In the genomic region with DNA sequence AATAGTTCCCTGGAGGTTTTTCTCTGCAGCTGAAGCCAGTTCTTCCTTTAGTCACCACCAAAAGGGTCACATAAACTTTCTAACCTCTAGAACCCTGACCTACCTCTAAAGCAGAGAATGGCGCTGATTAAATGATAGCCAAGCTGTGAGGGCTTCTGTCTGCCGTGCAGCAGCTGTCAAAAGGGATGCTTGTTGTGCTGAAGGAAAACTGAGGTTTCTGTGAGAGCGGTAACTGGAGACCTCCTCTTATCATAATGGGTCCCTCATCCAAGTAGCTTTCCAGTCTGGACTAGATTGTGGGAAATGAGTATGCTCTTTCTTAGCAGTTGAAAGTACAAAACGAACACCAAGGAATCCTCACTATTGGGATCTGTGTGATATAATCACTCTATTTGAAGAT, we compare ENCODE assay signal across 32 mouse cellular contexts.
DNase-seq lines count a peak whose midpoint lies in the region; ATAC-seq and TF ChIP-seq lines count a peak whose summit lies in the region.
"Had no signal": no experiment of that assay in that cellular context is flagged by ENCODE, and none has a peak within 500 bp of the region (broad histone marks: within the 10 kb centered on the region; RNA-seq: fewer than 3 reads in every experiment).

No protein-coding gene starts in this region.

- no peak overlapping the region for H3K4me3 ChIP-seq in C2C12 (ENCODE audit: insufficient read depth, poor library complexity, severe bottlenecking)
- H3K4me3 ChIP-seq in embryonic fibroblast, embryonic 13.5 days (ENCODE audit: insufficient read depth, low read length), result no peak overlapping the region
- H3K4me3 ChIP-seq in myocyte, result no peak overlapping the region
- no peak overlapping the region for H3K4me3 ChIP-seq in stomach, postnatal 0 days (ENCODE audit: low read depth, low read length)
- H3K4me3 ChIP-seq: embryonic facial prominence, embryonic 12.5 days; embryonic facial prominence, embryonic 15.5 days; erythroblast, embryonic 14.5 days; forebrain, embryonic 12.5 days; forebrain, embryonic 15.5 days; heart, embryonic 12.5 days; heart, embryonic 15.5 days; hindbrain, embryonic 10.5 days; hindbrain, embryonic 13.5 days; intestine, embryonic 15.5 days had no signal

- H3K36me3 ChIP-seq in C2C12 (ENCODE audit: control insufficient read depth, insufficient read depth) (no peaks in the 10 kb centered on the region), myocyte (ENCODE audit: control insufficient read depth, insufficient read depth) (no peaks in the 10 kb centered on the region)
- H3K36me3 ChIP-seq in stomach, postnatal 0 days (ENCODE audit: control insufficient read depth, insufficient read depth, low read length), result no peaks in the 10 kb centered on the region
- H3K36me3 ChIP-seq: embryonic facial prominence, embryonic 12.5 days; embryonic facial prominence, embryonic 15.5 days; forebrain, embryonic 12.5 days; forebrain, embryonic 15.5 days; G1E; heart, embryonic 12.5 days; heart, embryonic 15.5 days; hindbrain, embryonic 10.5 days; hindbrain, embryonic 13.5 days; intestine, embryonic 15.5 days had no signal

- no peak for ATAC-seq in stomach, postnatal 0 days (ENCODE audit: low FRiP score, low TSS enrichment)
- ATAC-seq: activated CD4-positive, CD25-positive, alpha-beta regulatory T cell, adult 4 months; forebrain, embryonic 15.5 days; hindbrain, embryonic 16.5 days; intestine, embryonic 15.5 days had no signal

- H3K9ac ChIP-seq in stomach, postnatal 0 days (ENCODE audit: low read length), result no peak overlapping the region
- H3K9ac ChIP-seq: embryonic facial prominence, embryonic 12.5 days; embryonic facial prominence, embryonic 15.5 days; forebrain, embryonic 12.5 days; forebrain, embryonic 15.5 days; heart, embryonic 12.5 days; heart, embryonic 15.5 days; hindbrain, embryonic 13.5 days; intestine, embryonic 15.5 days had no signal

- peak; percentile 64 for DNase-seq in 3T3-L1 (ENCODE audit: low read depth, low spot score)
- no peak for DNase-seq in stomach, postnatal 0 days (ENCODE audit: low spot score)
- no peak for DNase-seq in heart, adult 8-10 months (ENCODE audit: low spot score)
- DNase-seq in left cerebral cortex, adult 18-20 months (ENCODE audit: low spot score in 2 of 2), result no peak
- no peak for DNase-seq in cerebellum, adult 8-10 months
- DNase-seq: adrenal gland, postnatal 10 days; adrenal gland, postnatal 36 days; cerebellum, adult 11 months; cerebellum, adult 2 months; cerebellum, postnatal 10 days; cerebellum, postnatal 36 days; gastrocnemius, postnatal 10 days; gastrocnemius, postnatal 36 days; heart, postnatal 10 days; heart, postnatal 36 days had no signal

- TF ChIP-seq CTCF in C2C12 (IDR thresholded peaks at IDR 0.05; ENCODE audit: control insufficient read depth, insufficient read depth, insufficient read length), result no peak
- no peak for TF ChIP-seq CTCF in embryonic fibroblast, embryonic 13.5 days (IDR thresholded peaks at IDR 0.05; ENCODE audit: borderline replicate concordance, insufficient read depth, low read length)
- no peak for TF ChIP-seq CTCF in stomach, postnatal 0 days (IDR thresholded peaks at IDR 0.05; ENCODE audit: low read depth)

- H3K27me3 ChIP-seq in C2C12 (ENCODE audit: control insufficient read depth, insufficient read depth, insufficient read length), result no peaks in the 10 kb centered on the region
- H3K27me3 ChIP-seq in myocyte (ENCODE audit: control insufficient read depth, insufficient read depth, insufficient read length), result no peaks in the 10 kb centered on the region
- H3K27me3 ChIP-seq in stomach, postnatal 0 days (ENCODE audit: control insufficient read depth, insufficient read depth, low read length), result no peaks in the 10 kb centered on the region
- H3K27me3 ChIP-seq: CH12.LX; embryonic facial prominence, embryonic 12.5 days; embryonic facial prominence, embryonic 15.5 days; forebrain, embryonic 12.5 days; forebrain, embryonic 15.5 days; heart, embryonic 12.5 days; heart, embryonic 15.5 days; hindbrain, embryonic 13.5 days; intestine, embryonic 15.5 days had no signal

- peak overlapping the region; percentile 70 for H3K27ac ChIP-seq in embryonic fibroblast, embryonic 13.5 days (ENCODE audit: insufficient read depth, low read length)
- H3K27ac ChIP-seq in stomach, postnatal 0 days (replicated peaks), result no peak overlapping the region
- H3K27ac ChIP-seq: embryonic facial prominence, embryonic 12.5 days; embryonic facial prominence, embryonic 15.5 days; forebrain, embryonic 12.5 days; forebrain, embryonic 15.5 days; heart, embryonic 15.5 days; hindbrain, embryonic 10.5 days; hindbrain, embryonic 13.5 days; intestine, embryonic 15.5 days had no signal

- TF ChIP-seq EP300 in stomach, postnatal 0 days (optimal IDR thresholded peaks at IDR 0.05), result no peak

- H3ac ChIP-seq in C2C12 (ENCODE audit: control insufficient read depth, insufficient read length, low read depth), result peak overlapping the region; percentile 30
- H3ac ChIP-seq in myocyte (ENCODE audit: control insufficient read depth, insufficient read length), result no peak overlapping the region

- H3K4me2 ChIP-seq in myocyte (ENCODE audit: low read depth), result peak overlapping the region; percentile 78
- no peak overlapping the region for H3K4me2 ChIP-seq in stomach, postnatal 0 days (replicated peaks; ENCODE audit: low read depth)
- H3K4me2 ChIP-seq: embryonic facial prominence, embryonic 12.5 days; embryonic facial prominence, embryonic 15.5 days; forebrain, embryonic 12.5 days; forebrain, embryonic 15.5 days; heart, embryonic 12.5 days; heart, embryonic 15.5 days; hindbrain, embryonic 13.5 days; intestine, embryonic 15.5 days had no signal

- no peaks in the 10 kb centered on the region for H3K79me3 ChIP-seq in C2C12 (ENCODE audit: low read depth)

- peaks cover 12% of the 10 kb centered on the region for H3K4me1 ChIP-seq in embryonic fibroblast, embryonic 13.5 days (ENCODE audit: control insufficient read depth, insufficient read depth, low read length)
- H3K4me1 ChIP-seq in stomach, postnatal 0 days (replicated peaks; ENCODE audit: control insufficient read depth, insufficient read depth), result no peaks in the 10 kb centered on the region
- H3K4me1 ChIP-seq: embryonic facial prominence, embryonic 12.5 days; embryonic facial prominence, embryonic 15.5 days; forebrain, embryonic 12.5 days; forebrain, embryonic 15.5 days; intestine, embryonic 15.5 days had no signal

- H3K79me2 ChIP-seq in C2C12 (ENCODE audit: control insufficient read depth, insufficient read depth), result peaks cover 19% of the 10 kb centered on the region
- no peaks in the 10 kb centered on the region for H3K79me2 ChIP-seq in myocyte (ENCODE audit: control insufficient read depth, insufficient read depth)

- H3K9me3 ChIP-seq in stomach, postnatal 0 days (ENCODE audit: control insufficient read depth, low read length), result no peaks in the 10 kb centered on the region
- H3K9me3 ChIP-seq: embryonic facial prominence, embryonic 12.5 days; embryonic facial prominence, embryonic 15.5 days; forebrain, embryonic 12.5 days; forebrain, embryonic 15.5 days; heart, embryonic 12.5 days; heart, embryonic 15.5 days; hindbrain, embryonic 10.5 days; hindbrain, embryonic 13.5 days; intestine, embryonic 15.5 days had no signal

- no peak for TF ChIP-seq POLR2A in embryonic fibroblast, embryonic 13.5 days (IDR thresholded peaks at IDR 0.05; ENCODE audit: low read depth, low read length)
- no peak for TF ChIP-seq POLR2A in myocyte (IDR thresholded peaks at IDR 0.05; ENCODE audit: insufficient read length, low read depth)

- 48% methylated on average over 4 of the region's 4 CpGs for WGBS in stomach, postnatal 0 days

TF ChIP-seq in C2C12, 6 proteins besides CTCF, POLR2A, EP300 and RAD21:
- no peak for TF ChIP-seq USF1 (IDR thresholded peaks at IDR 0.05; ENCODE audit: low read depth)
- no peak for TF ChIP-seq CEBPB (IDR thresholded peaks at IDR 0.05; ENCODE audit: low read depth)
- no peak for TF ChIP-seq MAX (IDR thresholded peaks at IDR 0.05)
- TF ChIP-seq MYOG (IDR thresholded peaks at IDR 0.05; ENCODE audit: control insufficient read depth, extremely low read depth, insufficient read length), result no peak
- TF ChIP-seq FOSL1 (IDR thresholded peaks at IDR 0.05; ENCODE audit: insufficient read depth, low read length, poor library complexity, severe bottlenecking), result no peak
- peak; percentile 87 for TF ChIP-seq MYOD1 (IDR thresholded peaks at IDR 0.05; ENCODE audit: control insufficient read depth, insufficient read length, low read depth)

TF ChIP-seq in myocyte, 11 proteins besides CTCF, POLR2A, EP300 and RAD21:
- TF ChIP-seq SRF (IDR thresholded peaks at IDR 0.05; ENCODE audit: control insufficient read depth, insufficient read length, low read depth) (no peak), USF1 (IDR thresholded peaks at IDR 0.05; ENCODE audit: low read depth) (no peak), TCF12 (IDR thresholded peaks at IDR 0.05; ENCODE audit: insufficient read depth, poor library complexity, severe bottlenecking) (peak; percentile 17), CEBPB (IDR thresholded peaks at IDR 0.05; ENCODE audit: insufficient read depth, poor library complexity, severe bottlenecking) (no peak), TCF3 (IDR thresholded peaks at IDR 0.05; ENCODE audit: insufficient read length, low read depth) (no peak), MYOG (IDR thresholded peaks at IDR 0.05; ENCODE audit: control insufficient read depth in 1 of 3, insufficient read depth in 1 of 3, insufficient read length in 2 of 3, low read depth in 2 of 3) (peak in 2 of 3 experiments; percentile 19 to 53), REST (IDR thresholded peaks at IDR 0.05; ENCODE audit: insufficient read depth, insufficient read length) (no peak), MAX (IDR thresholded peaks at IDR 0.05; ENCODE audit: low read depth) (no peak), E2F4 (IDR thresholded peaks at IDR 0.05; ENCODE audit: insufficient read depth) (no peak), MYOD1 (IDR thresholded peaks at IDR 0.05; ENCODE audit: control insufficient read depth in 1 of 3, insufficient read length in 2 of 3, low read depth in 2 of 3) (peak in 2 of 3 experiments; percentile 82 to 86), POLR2AphosphoS2 (IDR thresholded peaks at IDR 0.05; ENCODE audit: insufficient read length, low read depth) (no peak)
